ENCODE assay signal across 8 mouse cellular contexts in the genomic region with DNA sequence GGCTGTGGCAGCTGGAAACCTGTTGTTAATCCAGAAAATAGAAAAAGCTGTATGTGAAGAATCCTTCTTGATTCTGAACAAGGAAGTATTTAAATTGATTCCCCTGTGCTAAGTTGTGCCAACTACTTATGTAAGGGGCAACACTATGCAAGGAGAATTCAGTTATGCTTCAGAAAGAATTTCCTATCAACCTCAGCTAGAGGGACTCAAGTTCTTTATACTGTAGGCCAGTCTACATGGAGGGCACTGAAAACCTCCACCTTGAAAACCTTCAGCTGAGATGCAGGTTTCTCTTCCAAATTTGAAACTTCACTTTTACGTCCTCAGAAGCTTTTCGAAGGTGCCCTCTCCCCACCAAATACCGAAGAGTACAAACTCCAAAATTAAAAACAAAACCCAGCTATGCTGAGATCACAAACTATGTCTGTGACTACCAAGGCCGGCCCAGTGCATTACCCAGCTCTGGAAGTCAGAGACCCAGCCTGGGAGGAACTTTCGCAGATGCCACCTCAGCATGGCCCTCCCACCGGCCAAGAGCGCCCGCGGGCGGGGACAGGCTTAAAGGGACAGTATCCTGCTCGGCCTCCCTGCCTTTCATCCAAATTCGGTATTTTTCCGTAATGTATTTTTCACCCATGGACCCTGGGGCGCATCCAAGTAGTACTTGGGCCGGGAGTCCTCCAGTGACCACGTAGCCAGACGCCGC. TPM values are rescaled to one million over a fixed set of nuclear protein-coding genes. Genes with fewer than 3 reads are reported as not detected.
DNase-seq lines count a peak whose midpoint lies in the region; ATAC-seq lines count a peak whose summit lies in the region.

No protein-coding gene starts in this region.

- H3K4me1 ChIP-seq in hindbrain, embryonic 14.5 days (replicated peaks; ENCODE audit: control insufficient read depth, insufficient read depth, low read length) = peaks cover 13% of the 10 kb centered on the region; the same call in 1 of the 2 replicates

- peak overlapping the region; percentile 80 for H3K4me3 ChIP-seq in hindbrain, embryonic 14.5 days (replicated peaks; ENCODE audit: low read length)
- H3K4me3 ChIP-seq in macrophage (ENCODE audit: inconsistent target) = peak overlapping the region; percentile 63

- peaks cover 63% of the 10 kb centered on the region for H3K79me2 ChIP-seq in macrophage (ENCODE audit: inconsistent target)

- H3K36me3 ChIP-seq in hindbrain, embryonic 14.5 days (replicated peaks; ENCODE audit: control insufficient read depth, insufficient read depth) = peaks cover 18% of the 10 kb centered on the region; the same call in 1 of the 2 replicates
- H3K36me3 ChIP-seq in macrophage (ENCODE audit: inconsistent target) = peaks cover 20% of the 10 kb centered on the region

- peak overlapping the region; percentile 74 for H3K27ac ChIP-seq in hindbrain, embryonic 14.5 days
- H3K27ac ChIP-seq in macrophage = peak overlapping the region; percentile 66

- DNase-seq in ZHBTc4 (ENCODE audit: low read depth, low spot score) = peak; percentile 25
- DNase-seq in cerebellum, postnatal 25 days = peak; percentile 82 to 87
- peak; percentile 32 to 38 for DNase-seq in frontal cortex, postnatal 25 days (ENCODE audit: low spot score in 2 of 2)
- peak; percentile 59 for DNase-seq in hindbrain, embryonic 14.5 days (ENCODE audit: low spot score)
- DNase-seq in left cerebral cortex, adult 11 months (ENCODE audit: low spot score) = peak; percentile 18
- DNase-seq in right cerebral cortex, adult 2 months (ENCODE audit: low spot score in 2 of 2) = peak; percentile 43 to 62
- DNase-seq in urinary bladder, postnatal 4 days (ENCODE audit: low spot score in 2 of 2) = peak; percentile 71 to 83

- peak overlapping the region; percentile 99 for H3K4me2 ChIP-seq in hindbrain, embryonic 14.5 days (replicated peaks)

- 9% methylated on average over 18 of the region's 18 CpGs for WGBS in hindbrain, embryonic 14.5 days
- under 1% methylated on average over 18 of the region's 18 CpGs for WGBS in macrophage (ENCODE audit: missing documents)

- no peaks in the 10 kb centered on the region for H3K27me3 ChIP-seq in hindbrain, embryonic 14.5 days (ENCODE audit: control insufficient read depth, insufficient read depth, low read length)

- H3K9ac ChIP-seq in hindbrain, embryonic 14.5 days = peak overlapping the region; percentile 76

- ATAC-seq in hindbrain, embryonic 14.5 days (ENCODE audit: low FRiP score) = peak; percentile 78

- H3K9me3 ChIP-seq in hindbrain, embryonic 14.5 days (ENCODE audit: control insufficient read depth, low read length) = no peaks in the 10 kb centered on the region

RNA-seq across cellular contexts. Expression of a gene that starts 34.1 kb away (rescaled TPM):
- polyA plus RNA-seq in hindbrain, embryonic 14.5 days (2014; fragmentation: Nextera tagmentation; extraction: Ambion mirVana) = 65.1 and 80.2 TPM in 2 replicates
- 100 to 1,000 TPM; 122 to 231 (median 176) TPM for total RNA-seq in macrophage (2018; cell fraction: chromatin; rRNA removed)
- 100 to 1,000 TPM in 17 of 26 experiments, 10 to 100 TPM in 9; 90.9 to 125 (median 108) TPM for total RNA-seq in macrophage (2018; cell fraction: cytosol; rRNA removed)
- 100 to 1,000 TPM in 25 of 26 experiments, 10 to 100 TPM in 1; 93.7 to 172 (median 128) TPM for total RNA-seq in macrophage (2018; cell fraction: nucleus; rRNA removed)
- 89.3 to 145 TPM (median 94.5 TPM) in 3 replicates for polyA plus RNA-seq in macrophage (2018)

Comparison
In these comparisons a context has a peak if more than half of its experiments do, and no peak if none do; other contexts are left out.
1. Peak in every context shown above with its lines: DNase-seq, ATAC-seq, H3K4me3 ChIP-seq and H3K27ac ChIP-seq.
2. DNase-seq: peak in every context shown above with its lines; median percentile 84 in cerebellum, postnatal 25 days; 77 in urinary bladder, postnatal 4 days; 59 in hindbrain, embryonic 14.5 days; 52 in right cerebral cortex, adult 2 months; 35 in frontal cortex, postnatal 25 days; 25 in ZHBTc4; 18 in left cerebral cortex, adult 11 months.